Mouse (Mus musculus): Measurements from ENCODE around the gene Ccdc182.

Ccdc182 gene

GRCm38 (mm10) chr11:88328813-88329595, 35.1 kb downstream of the Ccdc182 start:
- DNase-seq (ENCODE audit: low spot score), result no peak

GRCm38 (mm10) chr11:88330799-88331198, 36.9 kb downstream of the Ccdc182 start:
- DNase-seq (ENCODE audit: low spot score), result no peak

GRCm38 (mm10) chr11:88331722-88332121, 37.9 kb downstream of the Ccdc182 start:
- DNase-seq (ENCODE audit: low spot score), result no peak

GRCm38 (mm10) chr11:88332309-88332934, 38.6 kb downstream of the Ccdc182 start:
- no peak for DNase-seq (ENCODE audit: low spot score)

- no peak for DNase-seq (ENCODE audit: low spot score)
Observed at GRCm38 (mm10) chr11:88334893-88335292, 41.0 kb downstream of the Ccdc182 start.

- DNase-seq (ENCODE audit: low spot score), result no peak
Observed at GRCm38 (mm10) chr11:88337926-88338325, 44.1 kb downstream of the Ccdc182 start.
